Mouse (Mus musculus) intestine, embryonic 16.5 days (tissue): ENCODE data around the gene Mipol1. TPM values are rescaled to one million over a fixed set of nuclear protein-coding genes. Genes with fewer than 3 reads are reported as not detected.

ENCODE experiments used
- ATAC-seq: fragments of 200-750 bp; cut with Nextera tagmentation; 2 replicates; pipeline ENCODE4 v1.8.0; 2017; ENCODE audit warnings: moderate TSS enrichment, moderate library complexity
- H3K27ac ChIP-seq: fragments of 300-500 bp; sonication (generic); 2 replicates; pipeline ENCODE4 v1.5.1; 2014; ENCODE audit warnings: mild to moderate bottlenecking, low read length
- H3K27me3 ChIP-seq: fragments of 300-500 bp; sonication (generic); replicated peaks from 2 replicates; pipeline ENCODE4 v1.6.1; 2014; ENCODE audit warnings: low read length, control low read depth, mixed read lengths; ENCODE audit not compliant: control insufficient read depth, insufficient read depth
- H3K36me3 ChIP-seq: fragments of 300-500 bp; sonication (generic); 2 replicates; pipeline ENCODE4 v1.6.1; 2014; ENCODE audit warnings: low read length, control low read depth; ENCODE audit not compliant: control insufficient read depth, insufficient read depth
- H3K4me1 ChIP-seq: fragments of 300-500 bp; sonication (generic); 2 replicates; pipeline ENCODE4 v1.6.1; 2014; ENCODE audit warnings: low read length, control low read depth, mixed read lengths; ENCODE audit not compliant: control insufficient read depth, insufficient read depth
- H3K4me2 ChIP-seq: fragments of 300-500 bp; sonication (generic); 2 replicates; pipeline ENCODE4 v1.6.1; 2014; ENCODE audit warnings: low read depth, low read length, control low read depth
- H3K4me3 ChIP-seq: fragments of 300-500 bp; sonication (generic); 2 replicates; pipeline ENCODE4 v1.5.1; 2014; ENCODE audit warnings: mild to moderate bottlenecking, low read length
- H3K9ac ChIP-seq: fragments of 300-500 bp; sonication (generic); 2 replicates; pipeline ENCODE4 v1.6.1; 2014; ENCODE audit warnings: low read depth, low read length
- H3K9me3 ChIP-seq: fragments of 300-500 bp; sonication (generic); 2 replicates; pipeline ENCODE4 v1.6.1; 2016; ENCODE audit warnings: low read length, control low read depth; ENCODE audit not compliant: control insufficient read depth
- WGBS: fragments of 180-500 bp; shearing (Covaris S2); extraction: QIAGEN DNeasy Blood & Tissue Kit; methylation state at CpG from one replicate; pipeline ENCODE4 v1.1.7; 2014; 5-methylcytosine and 5-hydroxymethylcytosine counted together
- polyA plus RNA-seq: library from polyadenylated mRNA; unstranded; fragments of >200 nt; fragmentation: Nextera tagmentation; extraction: Ambion mirVana; gene quantifications from 2 replicates; pipeline ENCODE4 v1.2.1, GENCODE M21; 2015

Gene Mipol1
- polyA plus RNA-seq, 1 experiment from 2014 or later, result 9.9 TPM

- 0 out of 2 replicates have a peak, but pooled peaks have one; percentile 12 for ATAC-seq
- H3K9ac ChIP-seq, result peak overlapping the region; percentile 76
- H3K4me2 ChIP-seq, result peak overlapping the region; percentile 73
- peaks cover 43% of the 10 kb centered on the region for H3K27me3 ChIP-seq
- peak overlapping the region; percentile 78 for H3K27ac ChIP-seq
- under 1% methylated on average over 63 of the region's 63 CpGs for WGBS
- H3K4me1 ChIP-seq, result 0 out of 2 replicates have a peak, but pooled peaks cover 2% of the 10 kb centered on the region
- H3K9me3 ChIP-seq, result no peaks in the 10 kb centered on the region
- H3K4me3 ChIP-seq, result peak overlapping the region; percentile 49
- no peaks in the 10 kb centered on the region for H3K36me3 ChIP-seq
These were observed 308.6 kb downstream of the Mipol1 start for GRCm38 (mm10) chr12:57538588-57539550.

GRCm38 (mm10) chr12:57539551-57539985, 309.3 kb downstream of the Mipol1 start:
- Histone ChIP-seq H3K4me1 (0 out of 2 replicates have a peak, but pooled peaks cover 2% of the 10 kb centered on the region), H3K4me2 (peak overlapping the region; percentile 73), H3K27me3 (peaks cover 42% of the 10 kb centered on the region), H3K9me3 (no peaks in the 10 kb centered on the region), H3K27ac (peak overlapping the region; percentile 78), H3K4me3 (peak overlapping the region; percentile 49), H3K36me3 (no peaks in the 10 kb centered on the region), H3K9ac (peak overlapping the region; percentile 76)
- no peak for ATAC-seq
- 2% methylated on average over 10 of the region's 10 CpGs for WGBS

GRCm38 (mm10) chr12:57541118-57541517, 310.9 kb downstream of the Mipol1 start:
- Histone ChIP-seq H3K36me3 (no peaks in the 10 kb centered on the region), H3K4me2 (peak overlapping the region; percentile 49), H3K4me3 (peak overlapping the region; percentile 37), H3K27ac (no peak overlapping the region; the same call in 1 of the 2 replicates), H3K4me1 (peaks cover 7% of the 10 kb centered on the region; the same call in 1 of the 2 replicates), H3K9ac (peak overlapping the region; percentile 54), H3K27me3 (peaks cover 40% of the 10 kb centered on the region), H3K9me3 (no peaks in the 10 kb centered on the region)
- no peak for ATAC-seq
- 11% methylated on average over 6 of the region's 6 CpGs for WGBS

GRCm38 (mm10) chr12:57541931-57542745, 311.9 kb downstream of the Mipol1 start:
- H3K4me2 ChIP-seq, result peak overlapping the region; percentile 64
- no peaks in the 10 kb centered on the region for H3K36me3 ChIP-seq
- 1% methylated on average over 46 of the region's 46 CpGs for WGBS
- peak overlapping the region; percentile 51 for H3K27ac ChIP-seq
- peaks cover 9% of the 10 kb centered on the region; the same call in 1 of the 2 replicates for H3K4me1 ChIP-seq
- H3K9me3 ChIP-seq, result no peaks in the 10 kb centered on the region
- peak overlapping the region; percentile 73 for H3K9ac ChIP-seq
- peaks cover 38% of the 10 kb centered on the region for H3K27me3 ChIP-seq
- ATAC-seq, result 0 out of 2 replicates have a peak, but pooled peaks have one; percentile 19
- H3K4me3 ChIP-seq, result peak overlapping the region; percentile 63

GRCm38 (mm10) chr12:57542746-57543626, 312.8 kb downstream of the Mipol1 start:
- Histone ChIP-seq H3K27ac (peak overlapping the region; percentile 54), H3K9ac (peak overlapping the region; percentile 73), H3K4me2 (peak overlapping the region; percentile 64), H3K27me3 (peaks cover 38% of the 10 kb centered on the region), H3K36me3 (no peaks in the 10 kb centered on the region), H3K4me1 (peaks cover 9% of the 10 kb centered on the region; the same call in 1 of the 2 replicates), H3K9me3 (no peaks in the 10 kb centered on the region), H3K4me3 (peak overlapping the region; percentile 63)
- WGBS, result 1% methylated on average over 63 of the region's 63 CpGs
- no peak for ATAC-seq

GRCm38 (mm10) chr12:57543627-57543991, 313.4 kb downstream of the Mipol1 start:
- Histone ChIP-seq H3K4me2 (peak overlapping the region; percentile 64), H3K4me3 (peak overlapping the region; percentile 63), H3K27ac (peak overlapping the region; percentile 54; the same call in 1 of the 2 replicates), H3K4me1 (peaks cover 9% of the 10 kb centered on the region; the same call in 1 of the 2 replicates), H3K27me3 (peaks cover 41% of the 10 kb centered on the region), H3K9me3 (no peaks in the 10 kb centered on the region), H3K36me3 (no peaks in the 10 kb centered on the region), H3K9ac (peak overlapping the region; percentile 73)
- WGBS, result 1% methylated on average over 10 of the region's 10 CpGs
- ATAC-seq, result no peak

GRCm38 (mm10) chr12:57544641-57545370, 314.6 kb downstream of the Mipol1 start:
- peaks cover 13% of the 10 kb centered on the region for H3K4me1 ChIP-seq
- H3K4me3 ChIP-seq, result peak overlapping the region; percentile 63
- 2% methylated on average over 31 of the region's 31 CpGs for WGBS
- H3K4me2 ChIP-seq, result peak overlapping the region; percentile 80
- no peaks in the 10 kb centered on the region for H3K9me3 ChIP-seq
- H3K27ac ChIP-seq, result peak overlapping the region; percentile 94
- no peaks in the 10 kb centered on the region for H3K36me3 ChIP-seq
- peak overlapping the region; percentile 79 for H3K9ac ChIP-seq
- H3K27me3 ChIP-seq, result peaks cover 51% of the 10 kb centered on the region
- no peak for ATAC-seq
